Mouse (Mus musculus): ENCODE measurements at regions not wholly inside any gene's neighbourhood (a gene's known extent, or its start where the extent isn't known, plus 50 kb on each side); places are given as distances from the start of the nearest gene placed in this dataset.

DNA sequence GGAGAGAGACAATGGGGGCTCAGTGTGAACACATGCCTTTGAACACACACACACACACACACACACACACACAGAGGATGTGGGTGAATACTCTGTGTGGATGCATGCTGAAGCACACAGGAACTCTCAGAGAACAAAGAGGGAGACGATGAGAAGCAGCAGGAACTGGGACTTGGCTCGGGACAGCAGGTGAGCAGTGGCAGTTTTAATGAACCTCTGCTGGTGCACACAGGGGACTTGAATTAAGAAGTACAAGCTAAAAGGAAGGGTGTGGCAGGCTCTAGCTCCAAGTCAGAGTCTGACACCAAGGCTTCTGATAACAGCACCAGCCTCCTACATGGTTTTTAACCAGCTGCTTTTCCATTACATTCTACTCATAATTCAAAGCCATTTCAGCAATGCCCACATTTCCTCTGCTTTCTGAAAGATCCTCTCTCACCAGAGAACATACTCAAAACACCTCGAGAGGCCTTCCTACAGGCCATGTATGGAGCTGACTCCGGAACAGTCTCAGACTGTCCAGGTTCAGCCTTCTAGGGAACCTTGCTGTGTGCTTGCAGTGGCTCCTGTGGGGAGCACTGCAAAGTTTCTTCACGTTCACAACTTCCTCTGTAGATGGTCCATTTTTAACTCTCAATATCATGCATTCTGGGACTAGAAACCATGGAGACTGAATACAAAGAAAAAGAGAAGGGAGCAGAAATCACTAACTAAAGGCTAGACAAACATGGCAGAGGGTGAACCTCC lies 206.9 kb upstream of the Smim15 start:
- no peak for TF ChIP-seq CTCF (conservative IDR thresholded peaks at IDR 0.05; ENCODE audit: low read length)
- TF ChIP-seq POU5F1 (IDR thresholded peaks at IDR 0.05; ENCODE audit: borderline replicate concordance, low read length): no peak
- TF ChIP-seq NANOG (IDR thresholded peaks at IDR 0.05; ENCODE audit: borderline replicate concordance, low read length): no peak

Measured in E14TG2a.4 (cell line).